Mouse (Mus musculus) heart, embryonic 15.5 days (tissue): Measurements from ENCODE around the gene Bcas2. TPM values are rescaled to one million over a fixed set of nuclear protein-coding genes. Genes with fewer than 3 reads are reported as not detected.

Source experiments
- ATAC-seq: fragments of 200-750 bp; cut with Nextera tagmentation; replicated peaks from 2 replicates; pipeline ENCODE4 v1.8.0; 2017; ENCODE audit warnings: low read depth, moderate TSS enrichment; ENCODE audit not compliant: insufficient number of reproducible peaks, insufficient read depth, low FRiP score
- H3K27ac ChIP-seq: fragments of 300-500 bp; sonication (generic); 2 replicates; pipeline ENCODE4 v1.5.1; 2015; ENCODE audit warnings: mild to moderate bottlenecking, inconsistent platforms
- H3K27me3 ChIP-seq: fragments of 300-500 bp; sonication (generic); 2 replicates; pipeline ENCODE4 v1.6.1; 2015; ENCODE audit warnings: inconsistent platforms
- H3K36me3 ChIP-seq: fragments of 300-500 bp; sonication (generic); 2 replicates; pipeline ENCODE4 v1.6.1; 2015; ENCODE audit warnings: mild to moderate bottlenecking, inconsistent platforms
- H3K4me1 ChIP-seq: fragments of 300-500 bp; sonication (generic); replicated peaks from 2 replicates; pipeline ENCODE4 v1.6.1; 2015; ENCODE audit warnings: inconsistent platforms
- H3K4me2 ChIP-seq: fragments of 300-500 bp; sonication (generic); 2 replicates; pipeline ENCODE4 v1.6.1; 2015; ENCODE audit warnings: inconsistent platforms, mild to moderate bottlenecking, moderate library complexity
- H3K4me3 ChIP-seq: fragments of 300-500 bp; sonication (generic); 2 replicates; pipeline ENCODE4 v1.5.1; 2015; ENCODE audit warnings: mild to moderate bottlenecking, inconsistent platforms
- H3K9ac ChIP-seq: fragments of 300-500 bp; sonication (generic); 2 replicates; pipeline ENCODE4 v1.6.1; 2015; ENCODE audit warnings: mild to moderate bottlenecking, inconsistent platforms
- H3K9me3 ChIP-seq: fragments of 300-500 bp; sonication (generic); replicated peaks from 2 replicates; pipeline ENCODE4 v1.6.1; 2016; ENCODE audit warnings: inconsistent platforms
- WGBS: fragments of 180-500 bp; shearing (Covaris S2); methylation state at CpG from one replicate; pipeline ENCODE4 v1.1.7; 2015; ENCODE audit warnings: mixed read lengths; 5-methylcytosine and 5-hydroxymethylcytosine counted together
- polyA plus RNA-seq: library from polyadenylated mRNA; unstranded; fragments of >200 nt; fragmentation: Nextera tagmentation; extraction: Ambion mirVana; gene quantifications from 2 replicates; pipeline ENCODE4 v1.2.1, GENCODE M21; 2015

The Bcas2 gene
- polyA plus RNA-seq, result 120 and 122 TPM in 2 replicates

- no peaks in the 10 kb centered on the region for H3K27me3 ChIP-seq
- H3K4me2 ChIP-seq, result peak within 1 kb of the TSS; percentile 64
- peak within 1 kb of the TSS; percentile 72 for H3K27ac ChIP-seq
- H3K9ac ChIP-seq, result peak within 1 kb of the TSS; percentile 93
- no peaks in the 10 kb centered on the region for H3K9me3 ChIP-seq
- H3K4me1 ChIP-seq, result peaks cover 10% of the 10 kb centered on the region
- peak; percentile 95 for ATAC-seq
- under 1% methylated on average over 56 of the region's 56 CpGs for WGBS
- H3K4me3 ChIP-seq, result peak within 1 kb of the TSS; percentile 84
- peaks cover 27% of the 10 kb centered on the region for H3K36me3 ChIP-seq
Observed at GRCm38 (mm10) chr3:103171505-103172267, at the start of gene Bcas2. Gene Bcas2 (plus strand): TSS chr3:103171655.

- H3K36me3 ChIP-seq, result no peaks in the 10 kb centered on the region
- H3K4me1 ChIP-seq, result no peaks in the 10 kb centered on the region
- H3K9me3 ChIP-seq, result no peaks in the 10 kb centered on the region
- no peaks in the 10 kb centered on the region for H3K27me3 ChIP-seq
- WGBS, result 79% methylated on average over 3 of the region's 3 CpGs
- H3K4me2 ChIP-seq, result no peak overlapping the region
- no peak for ATAC-seq
- H3K9ac ChIP-seq, result no peak overlapping the region
- no peak overlapping the region for H3K4me3 ChIP-seq
- H3K27ac ChIP-seq, result no peak overlapping the region
Observed at GRCm38 (mm10) chr3:103123636-103124035, 47.8 kb upstream of the Bcas2 start.

DNA sequence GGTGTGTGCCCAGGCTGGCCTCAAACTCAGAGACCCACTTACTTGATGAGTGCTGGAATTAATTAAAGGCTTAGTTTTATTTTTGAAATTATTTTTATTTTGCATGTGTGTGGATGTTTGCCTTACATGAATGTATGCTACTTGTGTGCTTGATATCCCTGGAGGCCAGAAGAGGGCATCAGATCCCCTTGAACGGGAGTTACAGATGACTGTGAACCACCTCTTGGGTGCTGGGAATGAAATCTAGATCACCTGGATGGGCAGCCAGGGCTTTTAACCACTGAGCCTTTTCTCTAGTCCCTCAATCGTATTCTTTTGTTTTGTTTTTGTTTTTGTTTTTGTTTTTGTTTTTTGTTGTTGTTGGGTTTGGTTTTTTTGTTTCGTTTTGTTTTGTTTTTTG is 45.3 kb upstream of the Bcas2 start:
- H3K4me3 ChIP-seq, result no peak overlapping the region
- H3K27ac ChIP-seq, result no peak overlapping the region
- no peak overlapping the region for H3K9ac ChIP-seq
- no peaks in the 10 kb centered on the region for H3K27me3 ChIP-seq
- ATAC-seq, result no peak
- WGBS, result 90% methylated on average over 3 of the region's 3 CpGs
- no peaks in the 10 kb centered on the region for H3K9me3 ChIP-seq
- no peak overlapping the region for H3K4me2 ChIP-seq
- no peaks in the 10 kb centered on the region for H3K36me3 ChIP-seq
- peaks cover 11% of the 10 kb centered on the region for H3K4me1 ChIP-seq

GRCm38 (mm10) chr3:103127177-103127576 is 44.3 kb upstream of the Bcas2 start:
- H3K9ac ChIP-seq, result no peak overlapping the region
- ATAC-seq, result no peak
- 64% methylated on average over 2 of the region's 2 CpGs for WGBS

GRCm38 (mm10) chr3:103127721-103128120 is 43.7 kb upstream of the Bcas2 start:
- Histone ChIP-seq H3K9me3 (no peaks in the 10 kb centered on the region), H3K9ac (no peak overlapping the region), H3K4me2 (no peak overlapping the region), H3K27ac (no peak overlapping the region), H3K4me3 (no peak overlapping the region), H3K27me3 (no peaks in the 10 kb centered on the region), H3K36me3 (no peaks in the 10 kb centered on the region), H3K4me1 (peaks cover 11% of the 10 kb centered on the region)
- ATAC-seq, result no peak
- WGBS, result 86% methylated on average over 5 of the region's 5 CpGs

More at GRCm38 (mm10) chr3:103127177-103127576, 44.3 kb upstream of the Bcas2 start:
- no peaks in the 10 kb centered on the region for H3K27me3 ChIP-seq
- H3K27ac ChIP-seq, result no peak overlapping the region
- H3K9me3 ChIP-seq, result no peaks in the 10 kb centered on the region
- H3K36me3 ChIP-seq, result no peaks in the 10 kb centered on the region
- no peak overlapping the region for H3K4me3 ChIP-seq
- H3K4me2 ChIP-seq, result no peak overlapping the region
- peaks cover 11% of the 10 kb centered on the region for H3K4me1 ChIP-seq

DNA sequence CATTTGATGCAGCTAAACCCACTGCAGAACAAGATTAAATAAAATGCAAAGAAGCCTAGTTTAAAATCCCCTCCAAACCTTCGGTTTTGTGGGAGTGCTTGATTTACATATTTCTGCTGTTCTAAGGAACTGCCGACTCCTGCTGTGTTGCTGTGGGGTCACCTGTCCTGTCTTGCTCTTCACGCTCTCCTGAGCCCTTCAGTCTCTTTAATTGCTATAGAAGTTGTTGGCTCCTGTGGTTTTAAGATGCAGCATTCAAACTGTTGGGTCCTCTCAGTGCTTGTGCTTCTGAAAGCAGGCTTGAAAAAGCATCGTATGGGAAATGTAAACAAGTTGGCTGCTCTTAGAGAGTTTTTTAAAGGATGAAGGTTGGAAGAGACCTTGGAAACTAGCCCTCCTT is 43.2 kb upstream of the Bcas2 start:
- H3K4me3 ChIP-seq, result no peak overlapping the region
- peaks cover 11% of the 10 kb centered on the region for H3K4me1 ChIP-seq
- H3K36me3 ChIP-seq, result no peaks in the 10 kb centered on the region
- ATAC-seq, result no peak
- WGBS, result 56% methylated on average over 4 of the region's 4 CpGs
- no peak overlapping the region for H3K27ac ChIP-seq
- no peak overlapping the region for H3K9ac ChIP-seq
- no peaks in the 10 kb centered on the region for H3K9me3 ChIP-seq
- H3K27me3 ChIP-seq, result no peaks in the 10 kb centered on the region
- no peak overlapping the region for H3K4me2 ChIP-seq

DNA sequence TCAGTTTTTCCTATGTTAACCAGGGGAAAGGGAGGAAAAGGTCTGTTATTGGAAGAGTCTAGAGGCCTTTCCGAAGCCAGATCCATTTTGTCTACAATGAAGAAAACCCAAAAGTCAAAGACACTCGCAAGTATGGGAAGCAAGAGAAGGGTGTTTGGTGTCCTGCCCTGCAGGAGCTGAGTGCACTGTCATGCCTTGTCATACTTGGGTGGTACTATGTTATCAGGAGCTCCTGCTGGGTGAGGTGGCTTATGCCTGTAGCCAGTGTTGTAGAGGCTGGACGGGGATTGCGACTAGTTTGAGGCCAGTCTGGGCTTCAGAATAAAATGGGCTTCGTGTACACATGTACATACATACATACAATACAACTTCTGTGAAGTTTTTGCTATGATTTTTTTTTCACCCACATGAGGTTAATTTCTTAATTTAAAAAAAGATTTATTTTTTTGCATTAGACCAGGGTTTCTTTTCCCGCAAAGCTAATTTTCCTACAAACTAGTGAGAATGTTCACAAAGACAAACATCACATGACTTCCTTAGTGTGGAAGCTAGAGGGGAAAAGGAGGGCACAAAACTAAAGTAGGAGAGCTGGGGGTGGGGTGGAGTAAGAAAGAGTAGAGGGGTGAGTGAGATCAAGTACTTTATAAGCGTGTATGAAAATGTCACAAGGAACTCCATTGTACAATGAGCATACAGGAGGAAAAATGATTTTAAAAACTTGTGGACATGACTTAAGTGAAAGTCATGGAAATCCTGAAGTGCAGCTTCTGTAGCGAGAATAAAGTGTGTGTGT is 41.9 kb upstream of the Bcas2 start:
- Histone ChIP-seq H3K27ac (peak overlapping the region; percentile 24), H3K9ac (no peak overlapping the region), H3K36me3 (no peaks in the 10 kb centered on the region), H3K4me2 (0 out of 2 replicates have a peak overlapping the region, but pooled peaks have one; percentile 26), H3K9me3 (no peaks in the 10 kb centered on the region), H3K4me3 (no peak overlapping the region), H3K4me1 (peaks cover 11% of the 10 kb centered on the region), H3K27me3 (no peaks in the 10 kb centered on the region)
- ATAC-seq, result 0 out of 2 replicates have a peak, but pooled peaks have one; percentile 64
- WGBS, result 66% methylated on average over 8 of the region's 8 CpGs

DNA sequence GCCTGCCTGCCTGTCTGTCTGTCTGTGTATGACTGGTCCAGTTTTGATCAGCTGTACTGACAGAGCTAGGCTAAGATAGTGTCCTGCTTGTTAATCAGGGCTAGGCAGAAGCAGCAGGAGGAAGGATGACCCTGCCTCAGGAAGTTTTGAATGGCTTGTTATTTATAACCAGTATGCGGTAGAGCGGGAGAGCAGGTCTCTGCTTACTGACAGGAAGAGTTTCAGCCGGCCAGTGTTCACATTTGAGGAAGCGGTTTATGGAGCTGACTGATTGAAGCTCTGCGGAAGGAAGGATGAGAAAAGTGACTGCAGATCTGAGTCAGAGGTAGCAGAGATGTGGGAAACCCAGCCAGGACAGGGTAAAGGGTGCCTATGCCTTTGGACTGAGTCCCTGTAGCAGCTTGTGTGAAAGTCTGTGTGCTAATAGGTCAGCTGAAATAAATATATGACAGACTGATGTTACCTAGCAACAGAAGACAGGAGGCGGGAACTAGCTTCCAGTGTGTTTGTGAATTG is 41.2 kb upstream of the Bcas2 start:
- ATAC-seq, result peak; percentile 75
- Histone ChIP-seq H3K27ac (peak overlapping the region; percentile 24), H3K27me3 (no peaks in the 10 kb centered on the region), H3K9ac (no peak overlapping the region), H3K4me2 (peak overlapping the region; percentile 26), H3K9me3 (no peaks in the 10 kb centered on the region), H3K4me3 (no peak overlapping the region), H3K36me3 (no peaks in the 10 kb centered on the region), H3K4me1 (peaks cover 11% of the 10 kb centered on the region)
- WGBS, result 22% methylated on average over 6 of the region's 6 CpGs

DNA sequence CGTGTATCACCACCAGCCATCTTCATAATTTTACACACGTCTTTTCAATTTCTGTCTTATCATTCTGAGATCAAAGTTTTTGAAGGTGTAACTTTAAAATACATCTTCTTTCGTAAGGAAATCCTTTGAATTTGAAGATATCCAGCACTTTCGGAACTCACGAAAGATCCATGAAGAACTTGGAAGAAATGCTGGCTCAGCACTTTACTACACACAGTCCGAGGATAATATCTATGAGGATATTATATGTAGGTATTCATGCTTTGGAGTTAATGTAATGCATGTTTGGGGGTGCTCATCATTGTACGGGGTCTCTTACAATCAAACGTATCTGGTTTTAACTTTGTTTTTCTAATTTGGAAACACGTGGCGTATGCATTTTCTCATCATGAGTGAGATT is 38.4 kb upstream of the Bcas2 start:
- no peak for ATAC-seq
- no peak overlapping the region for H3K27ac ChIP-seq
- no peak overlapping the region for H3K4me3 ChIP-seq
- peaks cover 11% of the 10 kb centered on the region for H3K4me1 ChIP-seq
- H3K27me3 ChIP-seq, result no peaks in the 10 kb centered on the region
- no peaks in the 10 kb centered on the region for H3K36me3 ChIP-seq
- no peaks in the 10 kb centered on the region for H3K9me3 ChIP-seq
- no peak overlapping the region for H3K9ac ChIP-seq
- no peak overlapping the region for H3K4me2 ChIP-seq
- WGBS, result 89% methylated on average over 10 of the region's 10 CpGs

- Histone ChIP-seq H3K9me3 (no peaks in the 10 kb centered on the region), H3K4me2 (no peak overlapping the region), H3K4me3 (no peak overlapping the region), H3K27ac (no peak overlapping the region), H3K27me3 (no peaks in the 10 kb centered on the region), H3K36me3 (no peaks in the 10 kb centered on the region), H3K9ac (no peak overlapping the region), H3K4me1 (peaks cover 13% of the 10 kb centered on the region)
- WGBS, result 80% methylated on average over 4 of the region's 4 CpGs
- no peak for ATAC-seq
Observed at GRCm38 (mm10) chr3:103136414-103137077, 34.9 kb upstream of the Bcas2 start.

GRCm38 (mm10) chr3:103139047-103139446 is 32.4 kb upstream of the Bcas2 start:
- ATAC-seq, result no peak

More at GRCm38 (mm10) chr3:103139047-103139446, 32.4 kb upstream of the Bcas2 start:
- Histone ChIP-seq H3K27ac (peak overlapping the region; percentile 71), H3K9ac (0 out of 2 replicates have a peak overlapping the region, but pooled peaks have one; percentile 20), H3K36me3 (no peaks in the 10 kb centered on the region), H3K9me3 (no peaks in the 10 kb centered on the region), H3K4me3 (no peak overlapping the region), H3K4me2 (peak overlapping the region; percentile 55), H3K4me1 (peaks cover 13% of the 10 kb centered on the region), H3K27me3 (no peaks in the 10 kb centered on the region)
- 48% methylated on average over 8 of the region's 8 CpGs for WGBS
